Mouse (Mus musculus) adipose tissue, adult 10 weeks (tissue): ENCODE results near the gene Efna2. TPM values are rescaled to one million over a fixed set of nuclear protein-coding genes. Genes with fewer than 3 reads are reported as not detected.

Experiments
- polyA plus RNA-seq: library from polyadenylated mRNA; stranded (reverse); fragments of 350-450 nt; fragmentation: Illumina TruSeq; extraction: RNeasy Lipid Tissue Mini Kit (QIAGEN cat#74804); gene quantifications from one replicate; pipeline ENCODE4 v1.2.3, GENCODE M21; 2014; ENCODE audit warnings: low read depth, low replicate concordance

Gene Efna2
- 1.4 TPM for polyA plus RNA-seq

GRCm38 (mm10) chr10:80179068-80180051, at the start of gene Efna2:
Gene Efna2, plus strand, starts transcription at chr10:80179482.

GRCm38 (mm10) chr10:80138553-80139438, 40.5 kb upstream of the Efna2 start, which contains the start of gene Atp5d:
Gene Atp5d, plus strand, starts transcription at chr10:80138632.

GRCm38 (mm10) chr10:80140666-80141035, 38.6 kb upstream of the Efna2 start, which contains the start of gene Cbarp:
Gene Cbarp, minus strand, starts transcription at chr10:80140835.

GRCm38 (mm10) chr10:80147719-80148601, 31.3 kb upstream of the Efna2 start, which contains the start of gene Midn:
Gene Midn, plus strand, starts transcription at chr10:80148272.

GRCm38 (mm10) chr10:80165392-80166128, 13.7 kb upstream of the Efna2 start, which contains the start of gene Cirbp:
Gene Cirbp, plus strand, starts transcription at chr10:80165985.

DNA sequence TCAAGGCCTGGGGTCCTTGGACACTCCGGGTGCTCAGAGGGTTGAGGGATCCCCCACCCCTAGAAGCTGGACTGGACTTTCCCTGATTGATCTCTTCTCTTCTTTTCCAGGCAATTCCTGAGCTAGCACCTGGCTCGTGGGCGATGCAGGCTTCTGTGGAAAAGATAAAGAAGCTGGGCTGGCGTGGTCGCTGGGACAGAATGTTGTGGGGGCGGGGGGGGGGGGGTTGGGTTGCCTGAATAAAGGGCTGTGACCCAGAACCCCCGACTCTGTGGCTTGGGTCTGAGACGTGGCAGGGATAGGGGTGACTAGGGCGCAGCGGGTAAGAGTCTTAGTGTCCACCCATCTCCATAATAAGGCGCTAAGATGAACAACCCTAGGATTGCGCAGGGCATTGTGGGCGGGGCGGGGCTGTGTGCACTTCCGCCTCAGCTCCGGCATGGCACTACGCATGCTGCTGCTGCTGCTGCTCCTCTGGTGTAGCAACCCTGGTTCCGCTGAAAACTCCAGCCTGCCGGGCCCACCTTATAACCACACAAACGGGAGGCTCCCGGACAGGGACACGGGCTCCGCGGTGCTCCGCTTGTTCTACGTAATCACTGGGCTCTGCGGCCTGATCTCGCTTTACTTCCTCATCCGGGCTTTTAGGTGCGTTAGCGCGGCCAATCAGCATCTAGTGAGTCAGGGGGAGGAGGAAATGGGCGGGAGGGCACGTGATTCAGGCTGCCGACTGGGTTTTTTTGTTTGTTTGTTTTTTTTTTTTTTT, 6.6 kb upstream of the Efna2 start, which contains the start of gene 1600002K03Rik:
Gene 1600002K03Rik, plus strand, starts transcription at position 418 of the 766 bp plus-strand sequence.

GRCm38 (mm10) chr10:80226416-80227165, 47.3 kb downstream of the Efna2 start, which contains the start of gene Mum1:
Gene Mum1, plus strand, starts transcription at chr10:80226434.

Other genes with a start within 250 kb of the Efna2 start
- gene Wdr18, start 219.3 kb upstream of the Efna2 start, polyA plus RNA-seq: 22.5 TPM
- gene Grin3b, start 208.8 kb upstream of the Efna2 start, polyA plus RNA-seq: not detected
- gene Tmem259, start 195.2 kb upstream of the Efna2 start, polyA plus RNA-seq: 86.6 TPM
- gene Cnn2, start 190.9 kb upstream of the Efna2 start, polyA plus RNA-seq: 46.6 TPM
- 3.8 TPM for gene Abca7, start 183.0 kb upstream of the Efna2 start, polyA plus RNA-seq
- 13.2 TPM for gene Arhgap45, start 162.8 kb upstream of the Efna2 start, polyA plus RNA-seq
- gene Polr2e, start 139.7 kb upstream of the Efna2 start, polyA plus RNA-seq: 65.7 TPM
- 681 TPM for gene Gpx4, start 132.3 kb upstream of the Efna2 start, polyA plus RNA-seq
- gene Sbno2, start 73.9 kb upstream of the Efna2 start, polyA plus RNA-seq: 17.9 TPM
- gene Stk11, start 63.7 kb upstream of the Efna2 start, polyA plus RNA-seq: 82.1 TPM
- 268 TPM for gene Atp5d, start 40.9 kb upstream of the Efna2 start, polyA plus RNA-seq
- 29.3 TPM for gene Cbarp, start 38.6 kb upstream of the Efna2 start, polyA plus RNA-seq
- 28.1 TPM for gene Midn, start 31.2 kb upstream of the Efna2 start, polyA plus RNA-seq
- gene Cirbp, start 13.5 kb upstream of the Efna2 start, polyA plus RNA-seq: 219 TPM
- gene 1600002K03Rik, start 6.5 kb upstream of the Efna2 start, polyA plus RNA-seq: 19.9 TPM
- gene Mum1, start 47.0 kb downstream of the Efna2 start, polyA plus RNA-seq: 56.7 TPM
- gene Ndufs7, start 69.6 kb downstream of the Efna2 start, polyA plus RNA-seq: 123 TPM
- gene Gamt, start 81.5 kb downstream of the Efna2 start, polyA plus RNA-seq: 196 TPM
- 85.8 TPM for gene Dazap1, start 82.0 kb downstream of the Efna2 start, polyA plus RNA-seq
- gene Rps15, start 113.0 kb downstream of the Efna2 start, polyA plus RNA-seq: 1,679 TPM
- 0.71 TPM for gene Apc2, start 116.5 kb downstream of the Efna2 start, polyA plus RNA-seq
- gene 2310011J03Rik, start 141.1 kb downstream of the Efna2 start, polyA plus RNA-seq: 32.7 TPM
- 5.3 TPM for gene Pcsk4, start 150.0 kb downstream of the Efna2 start, polyA plus RNA-seq
- 55.6 TPM for gene Reep6, start 150.5 kb downstream of the Efna2 start, polyA plus RNA-seq
- gene Adamtsl5, start 168.9 kb downstream of the Efna2 start, polyA plus RNA-seq: 9.4 TPM
- 0.34 TPM for gene Plk5, start 177.0 kb downstream of the Efna2 start, polyA plus RNA-seq
- gene Mex3d, start 208.2 kb downstream of the Efna2 start, polyA plus RNA-seq: 14.4 TPM
- 113 TPM for gene Mbd3, start 220.1 kb downstream of the Efna2 start, polyA plus RNA-seq
- 470 TPM for gene Uqcr11, start 227.3 kb downstream of the Efna2 start, polyA plus RNA-seq